Mouse (Mus musculus): ENCODE measurements around the gene Tgtp2.
"Not testable (repeated sequence)": the region's sequence is repeated elsewhere in the genome, so short reads cannot be mapped to it uniquely, and the experiment has no call there.

- not testable (repeated sequence) for TF ChIP-seq ZC3H11A (IDR thresholded peaks at IDR 0.05; ENCODE audit: borderline replicate concordance, low read depth, low read length); MAFK (IDR thresholded peaks at IDR 0.05; ENCODE audit: insufficient read depth, low read depth, low read length)
These were observed 51.9 kb downstream of the Tgtp2 start for GRCm38 (mm10) chr11:49012074-49012473.
